Comparison of ENCODE assay signal across 9 mouse cellular contexts in genomic region chr5:116309383-116309801, GRCm38 (mm10). TPM values are rescaled to one million over a fixed set of nuclear protein-coding genes. Genes with fewer than 3 reads are reported as not detected.
A peak's percentile ranks its signal among the peaks of the same experiment; 100 is the strongest.
DNase-seq lines count a peak whose midpoint lies in the region; ATAC-seq lines count a peak whose summit lies in the region.
"Had no signal": no experiment of that assay in that cellular context is flagged by ENCODE, and none has a peak within 500 bp of the region (broad histone marks: within the 10 kb centered on the region; RNA-seq: fewer than 3 reads in every experiment).

No protein-coding gene starts in this region.

- no peaks in the 10 kb centered on the region for H3K4me1 ChIP-seq in forebrain, embryonic 14.5 days (ENCODE audit: control insufficient read depth, insufficient read depth, low read length)
- 0 out of 2 replicates have a peak, but pooled peaks cover 2% of the 10 kb centered on the region for H3K4me1 ChIP-seq in forebrain, embryonic 11.5 days (replicated peaks; ENCODE audit: control insufficient read depth, insufficient read depth, low read length)
- peaks cover 6 to 10% of the 10 kb centered on the region in 2 experiments; a peak in 3 of 4 replicates for H3K4me1 ChIP-seq in heart, embryonic 14.5 days (ENCODE audit: control insufficient read depth in 2 of 2, insufficient read depth in 2 of 2, low read length in 2 of 2)

- no peak overlapping the region for H3K27ac ChIP-seq in forebrain, embryonic 14.5 days (ENCODE audit: low read depth, low read length)
- no peak overlapping the region for H3K27ac ChIP-seq in forebrain, embryonic 11.5 days (ENCODE audit: low read depth, low read length)
- peak overlapping the region; percentile 59 to 70 for H3K27ac ChIP-seq in heart, embryonic 14.5 days (replicated peaks in 1 of 2; ENCODE audit: control insufficient read depth in 1 of 2, insufficient read depth in 1 of 2, low read depth in 2 of 2, low read length in 2 of 2)

- no peaks in the 10 kb centered on the region for H3K36me3 ChIP-seq in forebrain, embryonic 14.5 days (ENCODE audit: control insufficient read depth, insufficient read depth, low read length)
- no peaks in the 10 kb centered on the region for H3K36me3 ChIP-seq in forebrain, embryonic 11.5 days (ENCODE audit: control insufficient read depth, insufficient read depth, low read length)
- H3K36me3 ChIP-seq in heart, embryonic 14.5 days (ENCODE audit: control insufficient read depth, insufficient read depth, low read length), result no peaks in the 10 kb centered on the region

- peaks cover 32% of the 10 kb centered on the region for H3K27me3 ChIP-seq in forebrain, embryonic 14.5 days (replicated peaks; ENCODE audit: control insufficient read depth, insufficient read depth, low read length)
- H3K27me3 ChIP-seq in forebrain, embryonic 11.5 days (ENCODE audit: control insufficient read depth, insufficient read depth, low read length), result peaks cover 66% of the 10 kb centered on the region
- H3K27me3 ChIP-seq in heart, embryonic 14.5 days (ENCODE audit: control insufficient read depth, insufficient read depth, low read length), result no peaks in the 10 kb centered on the region

- no peak overlapping the region for H3K4me2 ChIP-seq in forebrain, embryonic 14.5 days (ENCODE audit: low read length)
- no peak overlapping the region for H3K4me2 ChIP-seq in forebrain, embryonic 11.5 days (ENCODE audit: low read depth, low read length, severe bottlenecking)
- H3K4me2 ChIP-seq in heart, embryonic 14.5 days (ENCODE audit: low read length), result peak overlapping the region; percentile 36; the same call in 1 of the 2 replicates

- ATAC-seq in forebrain, embryonic 14.5 days, result no peak
- no peak for ATAC-seq in forebrain, embryonic 11.5 days (replicated peaks; ENCODE audit: low FRiP score)
- ATAC-seq in heart, embryonic 14.5 days (ENCODE audit: insufficient number of reproducible peaks, insufficient read depth, low FRiP score, low read depth), result peak; percentile 79

- 42% methylated on average over 6 of the region's 6 CpGs for WGBS in forebrain, embryonic 14.5 days
- WGBS in forebrain, embryonic 11.5 days, result 60% methylated on average over 6 of the region's 6 CpGs
- 13% methylated on average over 6 of the region's 6 CpGs for WGBS in heart, embryonic 14.5 days

- no peak overlapping the region for H3K9ac ChIP-seq in forebrain, embryonic 14.5 days (ENCODE audit: low read length)
- no peak overlapping the region for H3K9ac ChIP-seq in forebrain, embryonic 11.5 days (ENCODE audit: low read length)
- H3K9ac ChIP-seq in heart, embryonic 14.5 days (ENCODE audit: low read length), result no peak overlapping the region

- H3K9me3 ChIP-seq in forebrain, embryonic 14.5 days (replicated peaks; ENCODE audit: control insufficient read depth, low read length), result 0 out of 2 replicates have a peak, but pooled peaks cover 2% of the 10 kb centered on the region
- H3K9me3 ChIP-seq in forebrain, embryonic 11.5 days (ENCODE audit: control insufficient read depth, low read length), result peaks cover 3% of the 10 kb centered on the region; the same call in 1 of the 2 replicates
- no peaks in the 10 kb centered on the region for H3K9me3 ChIP-seq in heart, embryonic 14.5 days (ENCODE audit: control insufficient read depth, low read length)

- H3K4me3 ChIP-seq in forebrain, embryonic 14.5 days (ENCODE audit: low read depth, low read length), result no peak overlapping the region
- no peak overlapping the region for H3K4me3 ChIP-seq in forebrain, embryonic 11.5 days (ENCODE audit: low read depth, low read length)
- H3K4me3 ChIP-seq in heart, embryonic 14.5 days (ENCODE audit: control insufficient read depth in 1 of 2, insufficient read depth in 1 of 2, low read depth in 1 of 2, low read length in 2 of 2), result no peak overlapping the region

- DNase-seq in forebrain, embryonic 14.5 days (ENCODE audit: low spot score), result peak; percentile 37
- DNase-seq in forebrain, embryonic 11.5 days (ENCODE audit: low spot score), result no peak
- peak; percentile 94 for DNase-seq in MN1 (ENCODE audit: low spot score)
- peak; percentile 67 to 75 for DNase-seq in kidney, postnatal 4 days
- DNase-seq in left cerebral cortex, adult 18-20 months (ENCODE audit: low spot score in 2 of 2), result no peak
- no peak for DNase-seq in thymus, postnatal 36 days
- no peak for DNase-seq in right cerebral cortex, postnatal 14 days

RNA-seq across cellular contexts. Expression of gene Ccdc60, which starts 20.6 kb away (rescaled TPM):
- polyA plus RNA-seq in forebrain, embryonic 14.5 days (2014; fragmentation: Nextera tagmentation; extraction: Ambion mirVana), result 0.89 and 1.1 TPM in 2 replicates
- polyA plus RNA-seq in forebrain, embryonic 11.5 days (2014; fragmentation: Nextera tagmentation; extraction: Ambion mirVana), result 0.92 and 1.6 TPM in 2 replicates
- polyA plus RNA-seq in heart, embryonic 14.5 days (2014; fragmentation: Nextera tagmentation; extraction: Ambion mirVana), result 0.44 and 0.66 TPM in 2 replicates
- total RNA-seq in left cerebral cortex, adult 18-20 months (2021), result under 1 TPM in 1 of 2 experiments, not detected in 1; 0.23 TPM
- total RNA-seq: gastrocnemius, postnatal 36 days had no signal

Comparison
In these comparisons a context has a peak if more than half of its experiments do, and no peak if none do; other contexts are left out.
1. DNase-seq: peak in forebrain, embryonic 14.5 days (single experiment), MN1 (single experiment) and kidney, postnatal 4 days (2 of 2); none in forebrain, embryonic 11.5 days (single experiment), left cerebral cortex, adult 18-20 months (0 of 2), thymus, postnatal 36 days (0 of 2) and right cerebral cortex, postnatal 14 days (single experiment).
2. H3K27ac ChIP-seq: peak in heart, embryonic 14.5 days (2 of 2); none in forebrain, embryonic 14.5 days (single experiment) and forebrain, embryonic 11.5 days (single experiment).